Mouse (Mus musculus) hindbrain, embryonic 15.5 days (tissue): ENCODE results near the gene Rbm20. TPM values are rescaled to one million over a fixed set of nuclear protein-coding genes. Genes with fewer than 3 reads are reported as not detected.

Source experiments
- ATAC-seq: fragments of 200-750 bp; cut with Nextera tagmentation; 2 replicates; pipeline ENCODE4 v1.8.0; 2017; ENCODE audit warnings: low read depth, moderate number of reproducible peaks, moderate TSS enrichment; ENCODE audit not compliant: low FRiP score
- H3K27ac ChIP-seq: fragments of 300-500 bp; sonication (generic); replicated peaks from 2 replicates; pipeline ENCODE4 v1.5.1; 2015; ENCODE audit warnings: mild to moderate bottlenecking, inconsistent platforms
- H3K27me3 ChIP-seq: fragments of 300-500 bp; sonication (generic); 2 replicates; pipeline ENCODE4 v1.6.1; 2015; ENCODE audit warnings: control low read depth, inconsistent platforms
- H3K36me3 ChIP-seq: fragments of 300-500 bp; sonication (generic); 2 replicates; pipeline ENCODE4 v1.6.1; 2015; ENCODE audit warnings: control low read depth, inconsistent platforms
- H3K4me1 ChIP-seq: fragments of 300-500 bp; sonication (generic); replicated peaks from 2 replicates; pipeline ENCODE4 v1.6.1; 2015; ENCODE audit warnings: control low read depth, inconsistent platforms
- H3K4me2 ChIP-seq: fragments of 300-500 bp; sonication (generic); 2 replicates; pipeline ENCODE4 v1.6.1; 2015; ENCODE audit warnings: moderate library complexity, mild to moderate bottlenecking, inconsistent platforms
- H3K4me3 ChIP-seq: fragments of 300-500 bp; sonication (generic); 2 replicates; pipeline ENCODE4 v1.5.1; 2015; ENCODE audit warnings: mild to moderate bottlenecking, inconsistent platforms
- H3K9ac ChIP-seq: fragments of 300-500 bp; sonication (generic); 2 replicates; pipeline ENCODE4 v1.6.1; 2015; ENCODE audit warnings: inconsistent platforms
- H3K9me3 ChIP-seq: fragments of 300-500 bp; sonication (generic); 2 replicates; pipeline ENCODE4 v1.6.1; 2016; ENCODE audit warnings: control low read depth, inconsistent platforms
- WGBS: fragments of 180-500 bp; shearing (Covaris S2); methylation state at CpG from one replicate; pipeline ENCODE4 v1.1.7; 2015; 5-methylcytosine and 5-hydroxymethylcytosine counted together
- polyA plus RNA-seq: library from polyadenylated mRNA; unstranded; fragments of >200 nt; fragmentation: Nextera tagmentation; extraction: Ambion mirVana; gene quantifications from 2 replicates; pipeline ENCODE4 v1.2.1, GENCODE M21; 2015

The Rbm20 gene
- polyA plus RNA-seq, 1 experiment from 2014 or later: 0.71 TPM

DNA sequence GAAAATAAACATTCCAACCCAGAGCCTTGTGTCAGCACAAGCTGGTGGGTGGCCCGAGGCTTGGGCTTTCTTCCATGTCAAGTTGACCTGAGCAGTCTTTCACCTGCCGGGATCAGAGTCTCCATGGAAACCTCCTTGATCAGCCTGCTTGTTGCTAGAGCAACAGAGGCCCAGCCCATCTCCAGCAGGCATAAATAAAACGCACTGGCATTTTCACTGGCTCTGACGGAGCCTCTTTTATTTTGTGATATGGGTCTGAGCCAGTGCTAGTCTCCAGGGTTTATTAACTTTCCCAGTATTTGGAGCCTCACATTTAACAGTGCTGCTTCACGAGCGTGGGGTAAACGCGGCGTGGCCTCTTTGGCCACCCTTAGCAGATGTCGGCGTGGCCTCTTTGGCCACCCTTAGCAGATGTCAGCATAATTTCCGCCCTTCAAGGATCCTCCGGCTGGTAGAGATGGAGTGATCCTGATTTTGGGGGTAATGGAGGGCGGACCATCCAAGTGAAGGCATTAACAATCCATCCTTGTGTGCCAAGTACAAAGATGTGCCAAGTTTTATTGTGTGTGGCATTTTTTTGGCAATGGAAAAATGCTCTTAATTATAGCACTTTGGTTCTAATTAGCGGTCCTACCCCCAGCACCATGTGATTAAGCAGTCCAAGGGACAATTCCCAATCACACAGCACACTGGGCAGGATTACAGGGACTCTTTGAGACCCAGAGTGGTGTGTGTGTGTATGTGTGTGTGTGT, 175.8 kb downstream of the Rbm20 start:
- Histone ChIP-seq H3K4me1 (peaks cover 54% of the 10 kb centered on the region), H3K27me3 (no peaks in the 10 kb centered on the region), H3K9me3 (no peaks in the 10 kb centered on the region), H3K4me3 (no peak overlapping the region), H3K9ac (no peak overlapping the region), H3K27ac (peak overlapping the region; percentile 86), H3K4me2 (peak overlapping the region; percentile 45), H3K36me3 (no peaks in the 10 kb centered on the region)
- WGBS: 17% methylated on average over 15 of the region's 15 CpGs
- peak; percentile 92 for ATAC-seq

DNA sequence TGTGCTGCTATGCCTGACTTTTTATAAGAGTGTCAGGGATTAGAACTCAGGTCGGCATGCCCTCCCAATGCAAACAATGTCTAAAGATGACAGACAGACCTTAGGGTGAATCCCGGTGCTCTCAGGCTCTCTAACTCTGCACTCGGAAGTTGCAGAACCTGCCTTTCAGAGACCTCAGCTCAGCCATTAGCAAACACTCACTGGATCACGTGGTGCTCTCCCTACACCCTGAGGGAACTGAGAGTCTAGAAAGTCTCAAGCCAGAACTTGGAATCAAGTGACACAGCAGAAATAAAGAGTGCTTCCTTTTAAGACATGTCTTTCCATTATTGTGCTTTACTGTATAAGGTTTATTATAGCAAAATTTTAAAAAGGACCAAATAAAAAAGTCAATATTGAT, 177.9 kb downstream of the Rbm20 start:
- Histone ChIP-seq H3K27ac (no peak overlapping the region), H3K4me3 (no peak overlapping the region), H3K27me3 (no peaks in the 10 kb centered on the region), H3K36me3 (no peaks in the 10 kb centered on the region), H3K4me1 (peaks cover 54% of the 10 kb centered on the region), H3K9ac (no peak overlapping the region), H3K9me3 (no peaks in the 10 kb centered on the region), H3K4me2 (no peak overlapping the region)
- no peak for ATAC-seq
- 80% methylated on average over 4 of the region's 4 CpGs for WGBS

DNA sequence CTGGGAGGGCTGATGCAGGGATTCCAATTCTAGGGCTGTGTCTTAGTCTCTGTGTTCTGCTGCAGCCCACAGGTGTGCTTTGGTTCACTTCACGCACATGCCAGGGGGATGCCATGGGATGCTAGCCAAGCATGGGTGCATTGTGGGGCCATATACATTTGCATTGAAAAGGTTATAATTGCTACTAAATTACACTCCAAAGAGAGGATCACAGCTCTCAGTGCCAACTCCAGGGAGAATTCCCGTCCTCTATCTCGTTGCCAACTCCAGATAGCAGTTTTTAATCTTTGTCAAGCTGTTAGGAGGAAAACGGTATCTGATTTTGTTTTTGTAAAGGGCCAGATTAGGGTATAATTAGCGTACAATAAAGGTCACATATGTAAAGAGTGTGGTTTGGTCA, 178.7 kb downstream of the Rbm20 start:
- WGBS: 70% methylated on average over 5 of the region's 5 CpGs

GRCm38 (mm10) chr19:53856794-53857193, 179.7 kb downstream of the Rbm20 start:
- peaks cover 36% of the 10 kb centered on the region for H3K4me1 ChIP-seq
- no peak for ATAC-seq
- no peaks in the 10 kb centered on the region for H3K36me3 ChIP-seq
- H3K4me2 ChIP-seq: no peak overlapping the region
- no peak overlapping the region for H3K27ac ChIP-seq
- H3K4me3 ChIP-seq: no peak overlapping the region
- 62% methylated on average over 9 of the region's 9 CpGs for WGBS
- no peak overlapping the region for H3K9ac ChIP-seq
- H3K9me3 ChIP-seq: no peaks in the 10 kb centered on the region
- no peaks in the 10 kb centered on the region for H3K27me3 ChIP-seq

More for the DNA sequence above, 178.7 kb downstream of the Rbm20 start:
- Histone ChIP-seq H3K4me1 (peaks cover 46% of the 10 kb centered on the region), H3K9ac (no peak overlapping the region), H3K9me3 (no peaks in the 10 kb centered on the region), H3K36me3 (no peaks in the 10 kb centered on the region), H3K27me3 (no peaks in the 10 kb centered on the region), H3K4me3 (no peak overlapping the region), H3K27ac (no peak overlapping the region), H3K4me2 (no peak overlapping the region)
- no peak for ATAC-seq

GRCm38 (mm10) chr19:53857962-53858361, 180.9 kb downstream of the Rbm20 start:
- WGBS: 69% methylated on average over 6 of the region's 6 CpGs
- H3K9ac ChIP-seq: no peak overlapping the region
- peaks cover 24% of the 10 kb centered on the region for H3K4me1 ChIP-seq
- no peak overlapping the region for H3K4me3 ChIP-seq
- H3K27ac ChIP-seq: no peak overlapping the region
- H3K4me2 ChIP-seq: no peak overlapping the region
- no peak for ATAC-seq
- no peaks in the 10 kb centered on the region for H3K36me3 ChIP-seq
- no peaks in the 10 kb centered on the region for H3K9me3 ChIP-seq
- H3K27me3 ChIP-seq: no peaks in the 10 kb centered on the region

GRCm38 (mm10) chr19:53859149-53859548, 182.0 kb downstream of the Rbm20 start:
- Histone ChIP-seq H3K27ac (no peak overlapping the region), H3K4me2 (no peak overlapping the region), H3K4me3 (no peak overlapping the region), H3K9me3 (no peaks in the 10 kb centered on the region), H3K4me1 (peaks cover 12% of the 10 kb centered on the region), H3K27me3 (no peaks in the 10 kb centered on the region), H3K36me3 (no peaks in the 10 kb centered on the region), H3K9ac (no peak overlapping the region)
- ATAC-seq: no peak
- WGBS: 48% methylated on average over 9 of the region's 9 CpGs

- Histone ChIP-seq H3K9ac (no peak overlapping the region), H3K27me3 (no peaks in the 10 kb centered on the region), H3K27ac (no peak overlapping the region), H3K4me2 (no peak overlapping the region), H3K9me3 (no peaks in the 10 kb centered on the region), H3K4me1 (peaks cover 12% of the 10 kb centered on the region; the same call in 1 of the 2 replicates), H3K36me3 (no peaks in the 10 kb centered on the region), H3K4me3 (no peak overlapping the region)
- WGBS: 71% methylated on average over 7 of the region's 7 CpGs
- ATAC-seq: no peak
These were observed 182.5 kb downstream of the Rbm20 start for GRCm38 (mm10) chr19:53859593-53859992.

- Histone ChIP-seq H3K27ac (no peak overlapping the region), H3K4me2 (no peak overlapping the region), H3K36me3 (no peaks in the 10 kb centered on the region), H3K4me3 (no peak overlapping the region), H3K9me3 (no peaks in the 10 kb centered on the region), H3K27me3 (no peaks in the 10 kb centered on the region), H3K4me1 (peaks cover 8% of the 10 kb centered on the region; the same call in 1 of the 2 replicates), H3K9ac (no peak overlapping the region)
- no peak for ATAC-seq
- 80% methylated on average over 7 of the region's 7 CpGs for WGBS
These were observed 184.2 kb downstream of the Rbm20 start for GRCm38 (mm10) chr19:53861346-53861745.

DNA sequence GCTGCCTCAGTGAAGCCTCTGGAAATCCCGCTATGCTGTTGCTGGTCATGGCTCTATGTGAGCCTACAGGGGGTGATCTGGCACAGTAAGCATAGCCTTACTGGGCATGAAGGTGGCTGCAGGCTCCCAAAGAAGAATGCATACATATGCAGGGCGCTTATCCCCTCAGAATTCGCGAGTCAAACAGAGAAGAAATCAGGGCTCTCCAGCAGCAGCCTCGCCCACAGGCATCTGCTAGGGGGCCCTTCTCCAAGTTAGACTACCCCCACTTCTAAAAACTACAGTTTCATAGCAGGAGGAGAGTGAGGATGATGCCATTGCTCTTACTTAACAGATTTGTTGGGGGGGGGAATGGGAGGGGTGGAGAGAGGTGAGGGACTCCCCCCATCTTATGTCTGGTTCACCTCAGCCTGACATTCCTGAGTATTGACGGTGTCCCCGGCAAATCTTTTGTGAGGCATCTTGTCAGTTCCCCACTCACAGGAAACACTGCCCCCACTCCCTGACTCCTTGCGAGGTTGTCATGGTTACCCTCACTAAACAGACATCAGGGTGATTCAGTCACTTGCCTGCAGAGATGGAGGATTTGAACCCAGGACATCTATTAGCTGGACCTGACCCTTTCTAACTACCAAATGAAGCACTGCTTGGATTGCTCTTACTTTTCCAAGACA, 185.6 kb downstream of the Rbm20 start:
- no peaks in the 10 kb centered on the region for H3K36me3 ChIP-seq
- 64% methylated on average over 8 of the region's 8 CpGs for WGBS

GRCm38 (mm10) chr19:53867238-53867637, 190.1 kb downstream of the Rbm20 start:
- Histone ChIP-seq H3K9me3 (no peaks in the 10 kb centered on the region), H3K4me2 (no peak overlapping the region)
- ATAC-seq: no peak

More for the DNA sequence above, 185.6 kb downstream of the Rbm20 start:
- Histone ChIP-seq H3K27me3 (no peaks in the 10 kb centered on the region), H3K9ac (no peak overlapping the region), H3K9me3 (no peaks in the 10 kb centered on the region), H3K4me1 (peaks cover 3% of the 10 kb centered on the region; the same call in 1 of the 2 replicates), H3K27ac (no peak overlapping the region), H3K4me2 (no peak overlapping the region), H3K4me3 (no peak overlapping the region)
- ATAC-seq: no peak

GRCm38 (mm10) chr19:53868125-53868524, 191.0 kb downstream of the Rbm20 start:
- no peaks in the 10 kb centered on the region for H3K36me3 ChIP-seq
- H3K4me1 ChIP-seq: no peaks in the 10 kb centered on the region
- 93% methylated on average over 6 of the region's 6 CpGs for WGBS
- no peak overlapping the region for H3K27ac ChIP-seq
- H3K27me3 ChIP-seq: no peaks in the 10 kb centered on the region
- H3K9ac ChIP-seq: no peak overlapping the region
- H3K4me3 ChIP-seq: no peak overlapping the region
- ATAC-seq: no peak
- H3K9me3 ChIP-seq: no peaks in the 10 kb centered on the region
- no peak overlapping the region for H3K4me2 ChIP-seq

More at GRCm38 (mm10) chr19:53867238-53867637, 190.1 kb downstream of the Rbm20 start:
- no peak overlapping the region for H3K27ac ChIP-seq
- H3K36me3 ChIP-seq: no peaks in the 10 kb centered on the region
- H3K4me1 ChIP-seq: no peaks in the 10 kb centered on the region
- H3K4me3 ChIP-seq: no peak overlapping the region
- H3K27me3 ChIP-seq: no peaks in the 10 kb centered on the region
- H3K9ac ChIP-seq: no peak overlapping the region

GRCm38 (mm10) chr19:53868796-53869195, 191.7 kb downstream of the Rbm20 start:
- Histone ChIP-seq H3K9me3 (no peaks in the 10 kb centered on the region), H3K27ac (no peak overlapping the region), H3K27me3 (no peaks in the 10 kb centered on the region), H3K4me3 (no peak overlapping the region), H3K4me1 (no peaks in the 10 kb centered on the region), H3K4me2 (no peak overlapping the region), H3K36me3 (no peaks in the 10 kb centered on the region), H3K9ac (no peak overlapping the region)
- ATAC-seq: no peak
- 88% methylated on average over 1 of the region's 1 CpGs for WGBS
